13 mouse cellular contexts compared by ENCODE assay signal in the genomic region with DNA sequence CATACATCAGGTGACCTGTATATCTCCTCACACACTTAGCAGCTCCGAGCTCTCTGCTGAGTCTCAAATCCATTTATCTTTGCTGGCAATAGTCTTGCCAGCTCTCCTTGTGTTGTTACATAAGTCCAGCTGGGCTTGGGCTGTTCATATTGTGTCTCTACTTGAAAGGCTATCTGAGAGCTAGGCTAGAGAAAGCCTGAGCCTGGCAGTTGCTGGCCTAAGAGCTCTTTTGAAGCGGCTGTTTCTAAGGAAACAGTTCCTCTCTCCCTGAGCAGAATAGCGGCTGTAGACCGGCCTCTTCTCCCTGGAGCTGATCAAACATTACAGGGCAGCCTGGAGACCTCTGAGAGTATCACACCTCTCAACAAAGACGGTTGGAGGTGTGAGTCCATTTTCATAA. TPM values are rescaled to one million over a fixed set of nuclear protein-coding genes. Genes with fewer than 3 reads are reported as not detected.
DNase-seq lines count a peak whose midpoint lies in the region; ATAC-seq lines count a peak whose summit lies in the region.
"Had no signal": no experiment of that assay in that cellular context is flagged by ENCODE, and none has a peak within 500 bp of the region (broad histone marks: within the 10 kb centered on the region; RNA-seq: fewer than 3 reads in every experiment).

No protein-coding gene starts in this region.

- peak; percentile 24 to 28 for DNase-seq in cerebellum, postnatal 14 days
- no peak for DNase-seq in cerebellum, adult 11-12 months
- DNase-seq in left cerebral cortex, postnatal 4 days: peak; percentile 2
- no peak for DNase-seq in left cerebral cortex, adult 18-20 months (ENCODE audit: low spot score in 2 of 2)
- no peak for DNase-seq in limb, embryonic 10.5 days (ENCODE audit: low spot score)
- no peak for DNase-seq in gastrocnemius, postnatal 25 days
- DNase-seq: B cell, adult 2 months; kidney, postnatal 36 days had no signal

- 22% methylated on average over 5 of the region's 5 CpGs for WGBS in hindbrain, embryonic 16.5 days
- WGBS in midbrain, embryonic 15.5 days: 16% methylated on average over 5 of the region's 5 CpGs
- 35% methylated on average over 5 of the region's 5 CpGs for WGBS in limb, embryonic 10.5 days

- H3K4me1 ChIP-seq in hindbrain, embryonic 16.5 days (ENCODE audit: control insufficient read depth, insufficient read depth, low read depth, low read length): no peaks in the 10 kb centered on the region; the same call in 1 of the 2 replicates
- H3K4me1 ChIP-seq in midbrain, embryonic 15.5 days: peaks cover 8% of the 10 kb centered on the region
- no peaks in the 10 kb centered on the region for H3K4me1 ChIP-seq in limb, embryonic 10.5 days

- peak; percentile 64 for ATAC-seq in hindbrain, embryonic 16.5 days
- ATAC-seq in midbrain, embryonic 15.5 days (replicated peaks): peak; percentile 89

- no peak overlapping the region for H3K4me3 ChIP-seq in hindbrain, embryonic 16.5 days (ENCODE audit: low read length)
- H3K4me3 ChIP-seq in midbrain, embryonic 15.5 days: no peak overlapping the region
- H3K4me3 ChIP-seq in limb, embryonic 10.5 days: no peak overlapping the region

- H3K4me2 ChIP-seq in hindbrain, embryonic 16.5 days (ENCODE audit: low read length): no peak overlapping the region
- H3K4me2 ChIP-seq in midbrain, embryonic 15.5 days: no peak overlapping the region

- intact Hi-C loops in left cerebral cortex, postnatal 4 days (cut with DNase I): no loop called here

- no peak overlapping the region for H3K9ac ChIP-seq in hindbrain, embryonic 16.5 days (ENCODE audit: low read depth, low read length)
- no peak overlapping the region for H3K9ac ChIP-seq in midbrain, embryonic 15.5 days
- H3K9ac ChIP-seq: liver, embryonic 14.5 days had no signal

- H3K9me3 ChIP-seq in hindbrain, embryonic 16.5 days (ENCODE audit: control insufficient read depth, low read length): no peaks in the 10 kb centered on the region
- H3K9me3 ChIP-seq in midbrain, embryonic 15.5 days: no peaks in the 10 kb centered on the region
- no peaks in the 10 kb centered on the region for H3K9me3 ChIP-seq in limb, embryonic 10.5 days (replicated peaks)

- no peaks in the 10 kb centered on the region for H3K36me3 ChIP-seq in hindbrain, embryonic 16.5 days (ENCODE audit: control insufficient read depth, insufficient read depth, low read length)
- H3K36me3 ChIP-seq in midbrain, embryonic 15.5 days (replicated peaks): peaks cover 2% of the 10 kb centered on the region
- no peaks in the 10 kb centered on the region for H3K36me3 ChIP-seq in limb, embryonic 10.5 days

- H3K27me3 ChIP-seq in hindbrain, embryonic 16.5 days (replicated peaks; ENCODE audit: control insufficient read depth, insufficient read depth, low read length): no peaks in the 10 kb centered on the region
- H3K27me3 ChIP-seq in midbrain, embryonic 15.5 days (replicated peaks): no peaks in the 10 kb centered on the region
- H3K27me3 ChIP-seq in limb, embryonic 10.5 days (ENCODE audit: low read depth, poor library complexity, severe bottlenecking): no peaks in the 10 kb centered on the region

- 0 out of 2 replicates have a peak overlapping the region, but pooled peaks have one; percentile 48 for H3K27ac ChIP-seq in hindbrain, embryonic 16.5 days (ENCODE audit: low read depth, low read length)
- peak overlapping the region; percentile 69 for H3K27ac ChIP-seq in midbrain, embryonic 15.5 days
- H3K27ac ChIP-seq in limb, embryonic 10.5 days: no peak overlapping the region
- H3K27ac ChIP-seq: liver, embryonic 14.5 days had no signal

RNA-seq across cellular contexts. Expression of gene Slc17a6, which starts 40.6 kb away (rescaled TPM):
- 10 to 100 TPM; 44.0 to 60.2 TPM for total RNA-seq in left cerebral cortex, postnatal 4 days (2021)
- 10 to 100 TPM; 28.4 to 34.3 TPM for total RNA-seq in left cerebral cortex, adult 18-20 months (2021)
- 112 and 126 TPM in 2 replicates for polyA plus RNA-seq in hindbrain, embryonic 16.5 days (2015; fragmentation: Nextera tagmentation; extraction: Ambion mirVana)
- polyA plus RNA-seq in midbrain, embryonic 15.5 days (2015; fragmentation: Nextera tagmentation; extraction: Ambion mirVana): 114 and 116 TPM in 2 replicates
- not detected in 2 replicates for polyA plus RNA-seq in limb, embryonic 10.5 days (2016; fragmentation: Nextera tagmentation; extraction: Ambion mirVana)
- not detected for total RNA-seq in gastrocnemius, postnatal 25 days (2021)
- total RNA-seq: heart, adult 18-20 months; megakaryocyte, adult 5-6 weeks had no signal
- polyA plus RNA-seq: liver, embryonic 14.5 days had no signal

Comparison
In these comparisons a context has a peak if more than half of its experiments do, and no peak if none do; other contexts are left out.
1. DNase-seq: peak in cerebellum, postnatal 14 days (2 of 2) and left cerebral cortex, postnatal 4 days (single experiment); none in cerebellum, adult 11-12 months (single experiment), left cerebral cortex, adult 18-20 months (0 of 2), limb, embryonic 10.5 days (single experiment) and gastrocnemius, postnatal 25 days (single experiment).
2. RNA of gene Slc17a6, which starts 40.6 kb away (total RNA-seq): 44.0 to 60.2 TPM in left cerebral cortex, postnatal 4 days and 28.4 to 34.3 TPM in left cerebral cortex, adult 18-20 months; not detected in gastrocnemius, postnatal 25 days; every median in the first group is over 10 times any median in the second.